Mouse (Mus musculus): ENCODE measurements around the gene Ccar1. TPM values are rescaled to one million over a fixed set of nuclear protein-coding genes. Genes with fewer than 3 reads are reported as not detected.
"Not testable (repeated sequence)": the region's sequence is repeated elsewhere in the genome, so short reads cannot be mapped to it uniquely, and the experiment has no call there.

Ccar1 gene
- polyA plus RNA-seq, 1 experiment from 2014 or later = 109 TPM

DNA sequence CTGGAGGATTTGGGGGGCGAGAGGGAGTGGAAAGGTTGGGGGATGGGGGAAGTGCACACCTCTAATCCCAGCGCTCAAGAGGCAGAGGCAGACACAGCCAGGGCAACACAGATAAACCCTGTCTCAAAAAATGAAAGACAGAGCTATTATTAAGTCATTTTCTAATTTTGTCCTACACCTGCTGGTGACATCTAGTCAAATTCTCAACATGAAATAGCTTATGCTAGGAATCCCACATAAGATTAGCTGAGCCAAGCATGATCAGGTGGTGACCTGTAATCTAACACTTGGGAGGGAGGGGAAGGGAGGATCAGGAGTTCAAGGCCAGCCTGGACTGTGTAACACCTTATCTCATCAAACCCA is 986 bp upstream of the Ccar1 start:
- Histone ChIP-seq H3K4me3 (peak overlapping the region; percentile 98), H3K4me1 (replicated peaks) (peaks cover 20% of the 10 kb centered on the region), H3K36me3 (peaks cover 28% of the 10 kb centered on the region), H3K27ac (peak overlapping the region; percentile 99), H3K27me3 (ENCODE audit: insufficient read depth, poor library complexity, severe bottlenecking) (no peaks in the 10 kb centered on the region), H3K9me3 (no peaks in the 10 kb centered on the region)
- DNase-seq (ENCODE audit: low spot score) = no peak
- 42% methylated on average over 2 of the region's 2 CpGs for WGBS

DNA sequence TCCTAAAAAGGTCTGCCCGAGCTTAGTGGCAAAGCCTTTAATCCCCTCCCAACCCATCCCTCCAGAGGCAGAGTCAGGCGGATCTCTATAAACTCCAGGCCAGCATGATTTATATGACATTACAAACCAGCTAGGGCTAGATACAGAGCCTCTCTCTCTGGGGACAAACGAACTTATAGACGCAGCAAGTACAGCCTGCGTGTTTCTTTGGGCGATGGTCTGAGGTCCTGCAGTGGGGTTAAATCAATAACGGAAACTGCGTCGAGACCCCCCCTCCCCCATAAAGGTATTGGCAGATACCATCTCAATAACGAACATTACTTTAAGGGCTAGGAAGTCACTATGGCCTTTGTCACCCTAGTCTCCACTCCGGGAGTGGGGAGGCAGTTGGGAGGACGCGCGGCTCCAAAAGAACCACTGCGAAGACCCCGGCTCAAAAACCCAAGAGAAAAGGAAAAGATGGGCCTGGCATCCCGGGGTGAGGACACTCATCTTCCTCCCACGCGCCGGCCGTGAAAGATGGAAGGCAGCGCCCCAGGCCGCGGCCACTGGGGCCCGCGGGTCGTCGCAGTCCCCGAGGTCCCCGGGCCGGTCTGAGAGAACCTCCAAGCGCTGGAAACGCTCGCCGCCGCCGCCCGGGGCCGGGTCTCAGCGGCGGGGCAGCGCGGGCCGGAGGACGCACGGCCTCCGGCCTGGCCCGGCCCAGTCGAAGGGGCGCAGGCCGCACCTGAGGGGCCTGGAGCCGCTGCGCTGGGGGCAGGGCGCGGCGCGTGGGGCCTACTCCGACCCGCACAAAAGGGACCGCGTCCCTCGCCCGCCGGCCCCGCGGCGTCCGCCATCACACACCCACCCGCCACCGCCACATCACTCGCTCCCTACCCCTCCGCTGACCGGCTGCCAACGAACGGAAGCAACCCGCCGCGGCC is 572 bp downstream of the Ccar1 start:
- H3K4me3 ChIP-seq = peak overlapping the region; percentile 98
- peaks cover 43% of the 10 kb centered on the region for H3K36me3 ChIP-seq
- H3K4me1 ChIP-seq (replicated peaks) = peaks cover 20% of the 10 kb centered on the region
- DNase-seq (ENCODE audit: low spot score) = no peak
- 2% methylated on average over 78 of the region's 78 CpGs for WGBS
- peak overlapping the region; percentile 99 for H3K27ac ChIP-seq
- no peaks in the 10 kb centered on the region for H3K27me3 ChIP-seq (ENCODE audit: insufficient read depth, poor library complexity, severe bottlenecking)
- H3K9me3 ChIP-seq = no peaks in the 10 kb centered on the region

DNA sequence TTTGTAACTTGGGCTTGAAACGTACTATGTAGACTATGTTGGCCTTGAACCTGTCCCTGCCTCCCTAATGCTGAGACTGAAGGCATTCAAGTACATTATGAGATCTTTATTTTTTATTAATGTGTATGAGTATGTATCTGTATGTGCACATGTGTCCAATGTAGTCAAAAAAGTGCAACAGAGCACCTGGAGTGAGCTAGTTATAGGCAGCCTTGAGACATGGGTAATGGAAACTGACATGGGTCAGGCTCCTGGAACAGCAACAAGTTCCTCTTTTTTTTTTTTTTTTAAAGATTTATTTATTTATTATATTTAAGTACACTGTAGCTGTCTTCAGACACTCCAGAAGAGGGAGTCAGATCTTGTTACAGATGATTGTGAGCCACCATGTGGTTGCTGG is 10.3 kb downstream of the Ccar1 start:
- not testable (repeated sequence) for DNase-seq (ENCODE audit: low spot score); H3K4me1 ChIP-seq (replicated peaks); H3K4me3 ChIP-seq; H3K27ac ChIP-seq; H3K27me3 ChIP-seq (ENCODE audit: insufficient read depth, poor library complexity, severe bottlenecking); H3K9me3 ChIP-seq
- 91% methylated on average over 1 of the region's 1 CpGs for WGBS
- peaks cover 100% of the 10 kb centered on the region for H3K36me3 ChIP-seq

DNA sequence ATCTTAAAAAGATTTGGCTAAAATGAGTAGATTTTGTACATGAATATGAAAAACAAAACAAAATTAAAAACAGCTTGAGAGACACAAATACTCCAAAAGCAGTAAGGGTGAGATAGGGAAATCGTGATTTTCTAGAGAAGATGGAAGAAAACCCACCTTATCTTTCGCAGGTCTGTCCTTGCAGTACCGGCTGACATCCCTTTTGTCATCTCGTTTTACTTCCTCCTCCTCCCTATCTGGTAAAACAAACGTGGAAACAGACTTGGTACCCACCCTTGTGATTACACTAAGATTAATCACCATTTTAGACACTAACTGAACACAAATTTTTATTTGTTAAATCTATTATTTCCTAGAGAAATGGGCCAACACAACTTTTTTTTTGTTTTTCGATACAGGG is 41.3 kb downstream of the Ccar1 start:
- no peaks in the 10 kb centered on the region for H3K27me3 ChIP-seq (ENCODE audit: insufficient read depth, poor library complexity, severe bottlenecking)
- DNase-seq (ENCODE audit: low spot score) = no peak
- H3K4me3 ChIP-seq = no peak overlapping the region
- 93% methylated on average over 6 of the region's 6 CpGs for WGBS
- H3K27ac ChIP-seq = no peak overlapping the region
- no peaks in the 10 kb centered on the region for H3K4me1 ChIP-seq (replicated peaks)
- H3K9me3 ChIP-seq = no peaks in the 10 kb centered on the region
- H3K36me3 ChIP-seq = peaks cover 98% of the 10 kb centered on the region

DNA sequence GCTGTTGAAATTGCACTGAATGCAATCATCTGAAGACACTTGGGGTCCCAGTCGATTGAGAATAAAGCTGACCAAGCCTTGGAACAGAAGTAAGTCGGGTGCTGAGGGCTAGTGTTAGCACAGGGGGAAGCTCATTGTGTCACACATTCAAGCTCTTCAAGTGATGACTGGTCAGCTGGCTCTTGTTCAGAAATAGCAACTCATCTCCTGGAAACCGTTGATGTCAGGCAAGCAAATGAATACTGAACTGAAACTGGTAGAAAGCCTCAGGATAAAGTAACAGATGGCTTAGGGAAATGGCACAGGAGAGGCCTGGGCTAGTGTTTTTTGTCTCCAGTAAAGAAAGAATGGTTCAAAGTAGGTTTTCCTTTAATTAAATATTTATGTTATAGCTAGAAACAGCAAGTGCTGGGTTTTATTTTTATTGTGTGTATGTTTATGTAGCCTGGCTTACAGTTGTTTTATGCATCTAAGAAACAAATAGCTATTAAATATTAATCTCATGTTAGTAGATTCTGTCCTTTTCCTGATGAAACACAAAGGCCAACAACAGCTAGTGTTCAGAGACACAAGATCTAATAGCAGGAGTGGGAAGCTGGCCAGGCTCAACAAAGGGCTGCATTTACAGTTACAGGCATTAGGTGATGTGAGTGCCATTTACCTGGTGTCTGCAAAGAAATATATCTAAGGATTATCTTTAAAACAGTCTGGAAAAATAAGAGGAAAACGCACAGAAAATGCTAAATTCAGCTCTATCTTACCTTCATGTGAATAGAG is 51.9 kb downstream of the Ccar1 start:
- no peak for DNase-seq (ENCODE audit: low spot score)
- H3K4me3 ChIP-seq = no peak overlapping the region
- H3K9me3 ChIP-seq = no peaks in the 10 kb centered on the region
- peaks cover 63% of the 10 kb centered on the region for H3K36me3 ChIP-seq
- WGBS = 80% methylated on average over 4 of the region's 4 CpGs
- peaks cover 10% of the 10 kb centered on the region for H3K4me1 ChIP-seq (replicated peaks)
- no peak overlapping the region for H3K27ac ChIP-seq
- no peaks in the 10 kb centered on the region for H3K27me3 ChIP-seq (ENCODE audit: insufficient read depth, poor library complexity, severe bottlenecking)

DNA sequence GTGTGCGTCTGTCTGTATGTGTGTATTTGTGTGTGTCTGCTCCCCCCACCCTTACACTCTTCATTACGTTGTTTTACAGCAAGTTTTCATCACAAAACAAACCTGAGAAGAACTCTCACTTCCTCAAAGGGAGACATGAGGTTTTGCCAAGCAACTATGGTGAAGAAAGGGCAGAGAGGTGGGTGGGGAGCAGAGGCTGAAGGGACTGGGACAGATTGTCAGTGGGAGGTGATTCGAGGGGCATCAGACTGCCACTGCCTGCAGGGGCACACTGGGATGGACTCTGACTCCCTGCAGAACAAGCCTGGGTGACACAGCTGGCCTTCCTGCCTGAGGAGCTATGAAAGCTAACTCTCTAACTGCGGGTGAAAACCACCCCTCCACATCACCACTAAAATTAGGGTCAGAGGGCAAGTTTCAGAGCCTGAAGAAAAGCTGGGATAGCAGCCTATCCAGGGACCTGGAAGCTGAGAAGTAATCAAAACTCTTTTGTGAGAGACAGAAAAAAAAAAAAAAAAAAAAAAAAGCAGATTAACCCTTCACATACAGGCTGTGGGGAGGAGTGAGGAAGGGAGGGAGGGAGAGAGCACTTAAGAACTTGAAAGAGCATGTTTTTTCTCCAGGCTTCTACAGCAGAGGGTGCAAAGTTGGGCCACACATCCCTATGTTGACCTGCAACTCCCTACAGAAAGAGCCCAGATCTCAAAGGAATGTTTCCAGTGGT is 55.0 kb downstream of the Ccar1 start:
- WGBS = 40% methylated on average over 4 of the region's 4 CpGs

DNA sequence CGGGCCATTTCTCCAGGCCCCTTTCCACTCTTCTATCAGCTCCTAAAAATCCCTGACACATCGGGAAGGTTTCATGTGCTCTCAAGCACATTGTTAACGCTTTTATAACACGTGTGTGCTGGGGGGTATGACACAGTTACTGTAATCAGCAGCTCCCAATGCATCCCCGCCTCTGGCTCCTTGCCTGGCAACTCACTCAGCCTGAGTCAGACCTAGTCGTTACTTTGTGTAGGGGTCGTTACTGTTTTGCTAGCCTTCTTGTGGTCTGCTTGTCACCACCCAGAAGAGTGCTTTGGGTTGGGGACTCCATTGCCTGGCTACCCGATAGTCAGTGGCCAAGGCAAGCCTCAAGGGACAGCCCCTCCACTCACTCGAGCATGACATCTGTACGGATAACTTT is 61.3 kb downstream of the Ccar1 start:
- H3K27ac ChIP-seq = no peak overlapping the region
- no peaks in the 10 kb centered on the region for H3K9me3 ChIP-seq
- no peak overlapping the region for H3K4me3 ChIP-seq
- H3K27me3 ChIP-seq (ENCODE audit: insufficient read depth, poor library complexity, severe bottlenecking) = peaks cover 13% of the 10 kb centered on the region
- DNase-seq (ENCODE audit: low spot score) = no peak
- WGBS = 78% methylated on average over 10 of the region's 10 CpGs
- H3K36me3 ChIP-seq = no peaks in the 10 kb centered on the region
- peaks cover 6% of the 10 kb centered on the region for H3K4me1 ChIP-seq (replicated peaks)

More for the DNA sequence above, 55.0 kb downstream of the Ccar1 start:
- Histone ChIP-seq H3K4me3 (no peak overlapping the region), H3K27ac (peak overlapping the region; percentile 36; the same call in 1 of the 2 replicates), H3K27me3 (ENCODE audit: insufficient read depth, poor library complexity, severe bottlenecking) (no peaks in the 10 kb centered on the region), H3K9me3 (no peaks in the 10 kb centered on the region), H3K36me3 (peaks cover 33% of the 10 kb centered on the region), H3K4me1 (replicated peaks) (peaks cover 10% of the 10 kb centered on the region)
- peak; percentile 34 for DNase-seq (ENCODE audit: low spot score)

DNA sequence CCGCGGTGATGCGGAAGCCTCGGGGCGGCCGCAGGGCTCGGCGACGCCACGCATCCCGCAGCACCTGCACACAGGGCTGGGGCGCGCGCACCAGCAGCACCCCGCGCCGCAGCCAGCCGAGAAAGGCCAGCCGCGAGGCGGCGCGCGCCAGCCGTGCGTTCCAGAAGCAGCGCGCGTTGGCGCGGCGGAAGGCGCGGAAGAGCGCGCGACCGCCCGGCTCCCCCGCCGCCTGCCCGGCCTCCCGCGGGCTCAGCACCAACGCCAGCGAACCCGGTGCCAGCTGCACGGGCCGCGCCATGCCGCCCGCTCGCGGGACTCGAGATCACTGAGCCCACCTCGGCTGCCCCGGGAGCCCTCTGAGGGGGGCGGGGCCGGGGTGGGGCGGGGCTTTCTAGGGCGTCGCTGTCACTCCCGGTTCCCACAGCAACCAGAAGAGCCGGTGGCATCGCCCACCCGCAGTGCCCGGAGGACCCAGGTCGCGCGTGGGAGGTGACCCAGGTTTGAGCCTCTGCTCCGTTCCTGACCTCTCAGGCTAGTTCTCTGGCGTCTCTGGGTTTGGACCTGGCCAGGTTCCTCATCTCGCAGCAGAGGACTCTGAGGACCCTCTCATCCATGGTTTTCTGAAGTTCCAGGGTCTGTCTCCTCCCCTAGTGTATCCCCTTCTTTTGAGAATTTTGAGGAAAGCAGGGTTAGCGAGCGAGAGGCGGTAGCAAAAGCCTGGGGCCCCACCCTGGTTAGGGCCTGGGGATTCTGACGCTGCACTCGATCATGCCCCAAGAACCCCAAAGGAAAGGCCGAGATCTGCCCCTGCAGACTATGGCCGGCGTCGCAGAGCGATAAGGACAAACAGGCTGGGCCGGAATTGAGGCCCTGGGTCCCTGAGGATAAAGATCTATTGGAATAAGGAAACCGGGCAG is 66.1 kb downstream of the Ccar1 start, which contains the start of gene Stox1:
Gene Stox1 (minus strand): TSS at position 358 of the 917 bp plus-strand sequence.
- Histone ChIP-seq H3K27me3 (ENCODE audit: insufficient read depth, poor library complexity, severe bottlenecking) (peaks cover 54% of the 10 kb centered on the region), H3K4me3 (peak within 1 kb of the TSS; percentile 75), H3K4me1 (replicated peaks) (peaks cover 26% of the 10 kb centered on the region), H3K9me3 (no peaks in the 10 kb centered on the region), H3K36me3 (no peaks in the 10 kb centered on the region), H3K27ac (peak within 1 kb of the TSS; percentile 85)
- 1% methylated on average over 85 of the region's 85 CpGs for WGBS
- DNase-seq (ENCODE audit: low spot score) = peak; percentile 79

DNA sequence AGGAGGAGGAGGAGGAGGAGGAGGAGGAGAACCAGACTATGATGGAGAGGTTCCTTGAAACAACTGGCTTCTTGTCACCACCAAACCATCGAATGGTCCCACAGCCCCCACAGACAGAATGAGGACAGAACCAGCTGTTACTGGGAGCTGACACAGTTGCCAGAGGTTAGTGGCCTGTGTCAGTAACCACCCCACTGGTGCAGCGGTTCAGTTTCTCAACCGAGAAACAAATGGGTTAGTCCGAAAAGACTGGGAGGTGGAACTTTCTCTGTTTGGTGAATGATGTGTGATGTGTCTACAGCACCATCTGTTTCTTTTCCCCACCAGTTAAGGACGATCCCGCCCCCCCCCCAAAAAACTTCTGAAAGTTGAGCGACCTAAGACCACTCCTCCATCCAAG is 67.2 kb downstream of the Ccar1 start:
- Histone ChIP-seq H3K36me3 (no peaks in the 10 kb centered on the region), H3K27ac (no peak overlapping the region), H3K27me3 (ENCODE audit: insufficient read depth, poor library complexity, severe bottlenecking) (peaks cover 54% of the 10 kb centered on the region), H3K4me1 (replicated peaks) (peaks cover 26% of the 10 kb centered on the region), H3K9me3 (no peaks in the 10 kb centered on the region), H3K4me3 (peak overlapping the region; percentile 75)
- WGBS = 24% methylated on average over 7 of the region's 7 CpGs
- no peak for DNase-seq (ENCODE audit: low spot score)

DNA sequence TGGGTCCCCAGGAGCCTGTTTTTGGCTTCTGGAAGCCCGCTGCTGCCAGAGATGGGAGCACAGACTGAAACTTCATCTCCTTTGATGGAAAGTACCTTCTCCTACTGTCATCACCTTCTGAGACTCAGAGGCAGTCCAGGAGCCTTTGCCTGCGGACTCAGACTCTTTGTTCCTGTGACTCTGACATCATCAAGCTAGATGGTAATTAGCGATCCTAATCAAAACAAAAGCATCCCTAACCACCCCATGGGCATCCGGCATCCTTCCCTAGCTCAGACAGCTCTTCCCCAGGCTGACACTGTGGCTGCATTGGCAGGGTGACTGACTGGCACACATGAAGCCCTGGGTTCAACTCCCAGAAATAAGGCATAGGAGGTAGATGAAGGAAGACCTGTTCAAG is 69.4 kb downstream of the Ccar1 start:
- DNase-seq (ENCODE audit: low spot score) = no peak
- 31% methylated on average over 4 of the region's 4 CpGs for WGBS
- H3K36me3 ChIP-seq = no peaks in the 10 kb centered on the region
- H3K4me3 ChIP-seq = no peak overlapping the region
- H3K27me3 ChIP-seq (ENCODE audit: insufficient read depth, poor library complexity, severe bottlenecking) = peaks cover 54% of the 10 kb centered on the region
- no peaks in the 10 kb centered on the region for H3K9me3 ChIP-seq
- no peak overlapping the region for H3K27ac ChIP-seq
- H3K4me1 ChIP-seq (replicated peaks) = peaks cover 26% of the 10 kb centered on the region

DNA sequence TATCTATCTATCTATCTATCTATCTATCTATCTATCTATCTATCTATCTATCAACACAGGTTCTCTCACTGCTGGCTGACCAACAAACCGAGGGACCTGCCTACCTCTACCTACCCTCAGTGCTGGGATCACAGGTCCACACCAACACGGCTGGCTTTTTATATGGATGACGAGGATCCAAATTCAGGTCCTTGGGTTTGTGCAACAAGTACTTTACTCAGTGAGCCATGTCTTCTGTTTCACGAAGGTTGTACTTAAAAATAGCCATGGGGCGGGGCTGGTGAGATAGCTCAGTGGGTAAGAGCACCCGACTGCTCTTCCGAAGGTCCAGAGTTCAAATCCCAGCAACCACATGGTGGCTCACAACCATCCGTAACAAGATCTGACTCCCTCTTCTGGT is 71.5 kb downstream of the Ccar1 start:
- not testable (repeated sequence) for H3K4me3 ChIP-seq; H3K36me3 ChIP-seq; H3K9me3 ChIP-seq; H3K27ac ChIP-seq; DNase-seq (ENCODE audit: low spot score)
- WGBS = 89% methylated on average over 8 of the region's 8 CpGs
- peaks cover 18% of the 10 kb centered on the region for H3K4me1 ChIP-seq (replicated peaks)
- H3K27me3 ChIP-seq (ENCODE audit: insufficient read depth, poor library complexity, severe bottlenecking) = peaks cover 42% of the 10 kb centered on the region

DNA sequence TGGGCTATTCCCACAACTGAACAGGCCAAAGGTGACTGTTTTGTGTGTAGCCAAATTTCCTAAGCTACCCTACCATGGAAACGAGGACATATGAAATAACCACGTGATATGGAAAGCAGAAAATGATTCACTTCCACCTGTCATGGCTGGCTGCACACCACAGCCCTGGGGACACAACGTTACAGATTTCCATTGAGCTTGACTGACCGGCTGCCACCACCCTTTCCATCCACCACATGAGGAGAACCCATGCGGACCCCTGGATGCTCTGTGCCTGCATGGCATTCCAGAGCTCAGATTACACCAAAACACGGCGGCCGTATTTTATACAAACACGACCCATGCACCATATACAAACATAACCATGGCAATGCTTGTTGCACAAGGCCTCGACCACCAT is 78.6 kb downstream of the Ccar1 start:
- Histone ChIP-seq H3K4me1 (replicated peaks) (no peaks in the 10 kb centered on the region), H3K27me3 (ENCODE audit: insufficient read depth, poor library complexity, severe bottlenecking) (no peaks in the 10 kb centered on the region), H3K27ac (no peak overlapping the region), H3K36me3 (no peaks in the 10 kb centered on the region), H3K4me3 (no peak overlapping the region), H3K9me3 (no peaks in the 10 kb centered on the region)
- DNase-seq (ENCODE audit: low spot score) = no peak
- WGBS = 79% methylated on average over 10 of the region's 10 CpGs

Data from hindbrain, embryonic 10.5 days (tissue).